Mouse (Mus musculus) neutrophil, adult 5-6 weeks (primary cell): Measurements from ENCODE around the gene Gm8122. TPM values are rescaled to one million over a fixed set of nuclear protein-coding genes. Genes with fewer than 3 reads are reported as not detected.
"Not testable (repeated sequence)": the region's sequence is repeated elsewhere in the genome, so short reads cannot be mapped to it uniquely, and the experiment has no call there.

ENCODE experiments used
- ATAC-seq: fragments of 151-379, 151-347 bp; 2 replicates; pipeline ENCODE4 v1.8.0; 2017; ENCODE audit warnings: mild to moderate bottlenecking, moderate TSS enrichment; ENCODE audit not compliant: insufficient number of reproducible peaks, poor library complexity, low FRiP score, severe bottlenecking; ENCODE audit errors: extremely low read depth
- total RNA-seq: library from RNA; stranded (forward); fragments of 200-1000 nt; gene quantifications from 2 replicates; pipeline ENCODE4 v1.2.3, GENCODE M21; 2017

The Gm8122 gene
- not detected in 2 replicates for total RNA-seq

GRCm38 (mm10) chr14:43235204-43235603, at the start of gene Gm8122:
Gm8122 (minus strand) TSS chr14:43235304.
- ATAC-seq = not testable (repeated sequence)

GRCm38 (mm10) chr14:43278681-43279080, 43.6 kb upstream of the Gm8122 start:
- not testable (repeated sequence) for ATAC-seq

GRCm38 (mm10) chr14:43278146-43278545, 43.0 kb upstream of the Gm8122 start:
- ATAC-seq = not testable (repeated sequence)

GRCm38 (mm10) chr14:43277468-43277867, 42.4 kb upstream of the Gm8122 start:
- not testable (repeated sequence) for ATAC-seq

DNA sequence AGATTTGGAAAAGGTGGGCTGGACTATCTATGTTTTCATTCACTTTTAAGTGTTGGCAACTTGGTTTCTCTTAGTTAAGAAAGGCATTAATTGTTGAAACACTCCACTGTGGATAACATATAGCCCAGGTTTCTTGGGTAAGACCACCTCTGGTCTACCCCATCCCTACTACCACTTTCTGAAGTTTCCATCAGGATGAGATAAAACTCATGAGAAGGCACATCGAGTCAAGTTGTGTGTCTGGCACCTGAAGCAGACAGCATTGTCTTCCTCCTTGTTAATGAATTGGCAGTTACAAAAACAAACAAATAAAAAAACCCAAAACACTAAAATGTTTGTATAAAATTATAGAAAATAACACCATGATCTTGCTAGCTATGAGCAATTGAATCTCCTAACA, 40.6 kb upstream of the Gm8122 start:
- ATAC-seq = not testable (repeated sequence)

DNA sequence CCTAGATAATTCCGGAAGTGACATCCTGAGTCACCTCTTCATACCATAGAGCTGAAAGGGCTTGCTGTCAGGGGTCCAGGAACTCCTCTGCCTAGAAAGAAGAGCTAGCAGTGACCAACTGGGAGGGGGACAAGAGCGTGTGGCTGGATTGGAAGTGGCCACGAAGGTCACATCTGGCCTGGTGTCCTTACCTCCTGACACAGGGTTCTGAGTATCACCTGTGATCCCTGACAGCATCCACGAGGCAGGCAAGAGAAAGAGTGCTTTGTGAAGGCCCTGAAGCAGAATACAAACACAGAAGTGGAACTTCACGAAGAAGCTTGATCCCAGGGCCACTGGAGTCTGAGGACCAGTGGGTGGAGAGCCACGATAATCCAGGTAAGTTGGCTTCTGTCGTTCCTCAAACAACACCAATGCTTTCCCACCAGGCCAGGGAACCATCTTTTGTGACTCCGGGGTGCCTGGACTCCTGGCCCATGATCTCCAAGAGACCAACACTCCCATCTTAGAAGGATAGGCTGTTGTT, 39.9 kb upstream of the Gm8122 start, which contains the start of gene Gm9732:
Gene Gm9732 (plus strand): TSS at position 51 of the 526 bp plus-strand sequence.
- not testable (repeated sequence) for ATAC-seq

- ATAC-seq = not testable (repeated sequence)
These were observed 38.1 kb upstream of the Gm8122 start for GRCm38 (mm10) chr14:43273161-43273560.

GRCm38 (mm10) chr14:43269211-43269610, 34.1 kb upstream of the Gm8122 start:
- not testable (repeated sequence) for ATAC-seq

- not testable (repeated sequence) for ATAC-seq
These were observed 33.5 kb upstream of the Gm8122 start for GRCm38 (mm10) chr14:43268521-43269084.

GRCm38 (mm10) chr14:43263421-43263820, 28.3 kb upstream of the Gm8122 start:
- not testable (repeated sequence) for ATAC-seq

- not testable (repeated sequence) for ATAC-seq
These were observed 23.2 kb upstream of the Gm8122 start, which contains the start of gene Gm8126 for GRCm38 (mm10) chr14:43258349-43258748. Gm8126 (plus strand) TSS chr14:43258649.

GRCm38 (mm10) chr14:43256511-43256910, 21.4 kb upstream of the Gm8122 start:
- ATAC-seq = not testable (repeated sequence)

- not testable (repeated sequence) for ATAC-seq
These were observed 15.6 kb upstream of the Gm8122 start for GRCm38 (mm10) chr14:43250549-43251253.

DNA sequence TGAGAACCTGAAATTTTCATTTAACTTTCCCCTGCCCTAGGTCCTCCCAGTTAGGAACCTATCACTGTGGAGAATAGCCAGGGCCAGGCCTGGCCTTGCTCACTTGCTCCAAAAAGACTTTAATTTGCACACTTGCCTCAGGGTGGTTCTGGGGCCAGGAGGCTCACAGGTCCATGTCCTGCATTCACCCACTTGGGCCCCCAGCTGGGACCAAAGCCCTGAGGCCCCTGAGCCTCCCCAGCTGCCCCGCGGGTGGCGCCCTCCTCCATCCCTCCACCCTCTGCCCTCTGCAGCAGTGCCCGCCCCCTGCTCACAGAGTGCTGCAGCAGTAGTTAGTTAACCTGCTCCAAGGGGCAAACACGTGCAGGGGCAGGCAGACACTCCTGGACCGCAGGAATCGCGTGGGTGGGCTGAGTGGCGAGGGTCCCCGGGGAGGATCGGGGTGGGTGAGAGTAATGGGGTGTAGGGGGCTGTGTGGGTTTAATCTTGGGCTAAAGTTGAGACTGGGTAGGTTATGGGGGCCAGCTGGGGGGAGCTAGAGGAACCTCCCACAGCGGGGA, 14.6 kb upstream of the Gm8122 start:
- ATAC-seq = not testable (repeated sequence)

GRCm38 (mm10) chr14:43237769-43238168, 2.7 kb upstream of the Gm8122 start:
- not testable (repeated sequence) for ATAC-seq

Other genes starting within 250 kb of the Gm8122 start
- not detected in 2 replicates for gene Gm8082, start 241.7 kb downstream of the Gm8122 start, total RNA-seq
- not detected in 2 replicates for gene Gm10376, start 219.7 kb downstream of the Gm8122 start, total RNA-seq
- not detected in 2 replicates for gene Gm8094, start 158.7 kb downstream of the Gm8122 start, total RNA-seq
- not detected in 2 replicates for gene Gm8104, start 134.7 kb downstream of the Gm8122 start, total RNA-seq
- gene Gm7233, start 55.4 kb downstream of the Gm8122 start, total RNA-seq = not detected in 2 replicates
- gene Gm8126, start 23.3 kb upstream of the Gm8122 start, total RNA-seq = not detected in 2 replicates
- not detected in 2 replicates for gene Gm9732, start 39.7 kb upstream of the Gm8122 start, total RNA-seq
- gene Gm8127, start 58.5 kb upstream of the Gm8122 start, total RNA-seq = not detected in 2 replicates
- gene 1700001F09Rik, start 112.5 kb upstream of the Gm8122 start, total RNA-seq = not detected in 2 replicates
- not detected in 2 replicates for gene Gm8138, start 181.0 kb upstream of the Gm8122 start, total RNA-seq